Mouse (Mus musculus) frontal cortex, adult 2 months (tissue): ENCODE measurements around the gene Olfr1291-ps1. TPM values are rescaled to one million over a fixed set of nuclear protein-coding genes. Genes with fewer than 3 reads are reported as not detected.

Experiments used
- DNase-seq, 2 experiments: peaks; one replicate each; pipeline ENCODE4 v3.0.0; 2022; ENCODE audit warnings: low spot score in 1 of 2; ENCODE audit errors: extremely low spot score in 1 of 2
- polyA plus RNA-seq: library from polyadenylated mRNA; depleted of rRNA; stranded (reverse); fragments of >200 nt; gene quantifications from 2 replicates; pipeline ENCODE4 v1.2.3, GENCODE M21; 2012; rRNA removed

The Olfr1291-ps1 gene
- not detected in 2 replicates for polyA plus RNA-seq

- DNase-seq, result no peak
Observed at GRCm38 (mm10) chr2:111496880-111497279, at the start of gene Olfr1291-ps1. Olfr1291-ps1 (plus strand) TSS chr2:111497180.

GRCm38 (mm10) chr2:111448842-111449241, 48.1 kb upstream of the Olfr1291-ps1 start, which contains the start of gene Olfr1287:
Olfr1287 (plus strand) TSS chr2:111449142.
- DNase-seq, result no peak

- no peak for DNase-seq
Observed at GRCm38 (mm10) chr2:111473801-111474200, 23.2 kb upstream of the Olfr1291-ps1 start, which contains the start of gene Olfr1288. Olfr1288 (plus strand) TSS chr2:111474101.

GRCm38 (mm10) chr2:111480519-111480918, 16.5 kb upstream of the Olfr1291-ps1 start, which contains the start of gene Olfr1289:
Olfr1289 (plus strand) TSS chr2:111480819.
- no peak for DNase-seq

- DNase-seq, result no peak
Observed at GRCm38 (mm10) chr2:111493729-111494128, 3.3 kb upstream of the Olfr1291-ps1 start, which contains the start of gene Olfr1290. Olfr1290 (minus strand) TSS chr2:111493829.

- no peak for DNase-seq
Observed at GRCm38 (mm10) chr2:111517451-111517850, 20.5 kb downstream of the Olfr1291-ps1 start.

GRCm38 (mm10) chr2:111524903-111525302, 27.9 kb downstream of the Olfr1291-ps1 start, which contains the start of gene Olfr1293-ps:
Olfr1293-ps (plus strand) TSS chr2:111525203.
- no peak for DNase-seq

- no peak for DNase-seq
Observed at GRCm38 (mm10) chr2:111540191-111540590, 43.2 kb downstream of the Olfr1291-ps1 start, which contains the start of gene Olfr1294. Olfr1294 (minus strand) TSS chr2:111540291.

Other genes with a start within 250 kb of the Olfr1291-ps1 start
- gene Olfr1276, start 242.7 kb upstream of the Olfr1291-ps1 start, polyA plus RNA-seq, result not detected in 2 replicates
- gene Olfr1277, start 223.1 kb upstream of the Olfr1291-ps1 start, polyA plus RNA-seq, result not detected in 2 replicates
- gene Olfr1278, start 207.0 kb upstream of the Olfr1291-ps1 start, polyA plus RNA-seq, result not detected in 2 replicates
- gene Olfr1279, start 196.5 kb upstream of the Olfr1291-ps1 start, polyA plus RNA-seq, result not detected in 2 replicates
- gene Olfr1280, start 183.2 kb upstream of the Olfr1291-ps1 start, polyA plus RNA-seq, result not detected in 2 replicates
- not detected in 2 replicates for gene Olfr1281, start 170.7 kb upstream of the Olfr1291-ps1 start, polyA plus RNA-seq
- not detected in 2 replicates for gene Olfr1282, start 161.1 kb upstream of the Olfr1291-ps1 start, polyA plus RNA-seq
- not detected in 2 replicates for gene Olfr1283, start 130.4 kb upstream of the Olfr1291-ps1 start, polyA plus RNA-seq
- gene Olfr1284, start 121.7 kb upstream of the Olfr1291-ps1 start, polyA plus RNA-seq, result not detected in 2 replicates
- gene Olfr1286, start 74.1 kb upstream of the Olfr1291-ps1 start, polyA plus RNA-seq, result not detected in 2 replicates
- not detected in 2 replicates for gene Olfr1287, start 48.0 kb upstream of the Olfr1291-ps1 start, polyA plus RNA-seq
- not detected in 2 replicates for gene Olfr1288, start 23.1 kb upstream of the Olfr1291-ps1 start, polyA plus RNA-seq
- not detected in 2 replicates for gene Olfr1289, start 16.4 kb upstream of the Olfr1291-ps1 start, polyA plus RNA-seq
- 0.15 TPM in 1 of 2 replicates, not detected in the other for gene Olfr1290, start 3.4 kb upstream of the Olfr1291-ps1 start, polyA plus RNA-seq
- not detected in 2 replicates for gene Olfr1293-ps, start 28.0 kb downstream of the Olfr1291-ps1 start, polyA plus RNA-seq
- 0.04 TPM in 1 of 2 replicates, not detected in the other for gene Olfr1294, start 43.1 kb downstream of the Olfr1291-ps1 start, polyA plus RNA-seq
- 0.17 TPM in 1 of 2 replicates, not detected in the other for gene Olfr1295, start 72.5 kb downstream of the Olfr1291-ps1 start, polyA plus RNA-seq
- 0.04 TPM in 1 of 2 replicates, not detected in the other for gene Olfr1297, start 129.3 kb downstream of the Olfr1291-ps1 start, polyA plus RNA-seq
- not detected in 2 replicates for gene Olfr1298, start 152.0 kb downstream of the Olfr1291-ps1 start, polyA plus RNA-seq
- gene Olfr1299, start 164.2 kb downstream of the Olfr1291-ps1 start, polyA plus RNA-seq, result not detected in 2 replicates